Mouse (Mus musculus) lung, embryonic 15.5 days (tissue): ENCODE measurements around the gene Slamf6. TPM values are rescaled to one million over a fixed set of nuclear protein-coding genes. Genes with fewer than 3 reads are reported as not detected.
"Not testable (repeated sequence)": the region's sequence is repeated elsewhere in the genome, so short reads cannot be mapped to it uniquely, and the experiment has no call there.

Experiments
- ATAC-seq: fragments of 200-750 bp; cut with Nextera tagmentation; 2 replicates; pipeline ENCODE4 v1.8.0; 2017; ENCODE audit warnings: moderate number of reproducible peaks, borderline replicate concordance; ENCODE audit not compliant: low FRiP score, low TSS enrichment; ENCODE audit errors: extremely low read depth
- H3K27ac ChIP-seq: fragments of 300-500 bp; sonication (generic); 2 replicates; pipeline ENCODE4 v1.5.1; 2015; ENCODE audit warnings: moderate library complexity, mild to moderate bottlenecking, inconsistent platforms
- H3K27me3 ChIP-seq: fragments of 300-500 bp; sonication (generic); 2 replicates; pipeline ENCODE4 v1.6.1; 2015; ENCODE audit warnings: inconsistent platforms
- H3K36me3 ChIP-seq: fragments of 300-500 bp; sonication (generic); 2 replicates; pipeline ENCODE4 v1.6.1; 2015; ENCODE audit warnings: inconsistent platforms
- H3K4me1 ChIP-seq: fragments of 300-500 bp; sonication (generic); 2 replicates; pipeline ENCODE4 v1.6.1; 2015; ENCODE audit warnings: inconsistent platforms
- H3K4me2 ChIP-seq: fragments of 300-500 bp; sonication (generic); 2 replicates; pipeline ENCODE4 v1.6.1; 2015; ENCODE audit warnings: inconsistent platforms, mild to moderate bottlenecking, moderate library complexity
- H3K4me3 ChIP-seq: fragments of 300-500 bp; sonication (generic); 2 replicates; pipeline ENCODE4 v1.5.1; 2015; ENCODE audit warnings: mild to moderate bottlenecking, inconsistent platforms
- H3K9ac ChIP-seq: fragments of 300-500 bp; sonication (generic); 2 replicates; pipeline ENCODE4 v1.6.1; 2015; ENCODE audit warnings: inconsistent platforms
- H3K9me3 ChIP-seq: fragments of 300-500 bp; sonication (generic); 2 replicates; pipeline ENCODE4 v1.6.1; 2016; ENCODE audit warnings: inconsistent platforms
- WGBS: fragments of 180-500 bp; shearing (Covaris S2); methylation state at CpG from one replicate; pipeline ENCODE4 v1.1.7; 2015; 5-methylcytosine and 5-hydroxymethylcytosine counted together
- polyA plus RNA-seq: library from polyadenylated mRNA; unstranded; fragments of >200 nt; fragmentation: Nextera tagmentation; extraction: Ambion mirVana; gene quantifications from 2 replicates; pipeline ENCODE4 v1.2.1, GENCODE M21; 2015

The Slamf6 gene
- polyA plus RNA-seq, 1 experiment from 2014 or later = 2.9 TPM

GRCm38 (mm10) chr1:171966054-171966790 is 48.9 kb downstream of the Slamf6 start:
- no peaks in the 10 kb centered on the region for H3K9me3 ChIP-seq
- 64% methylated on average over 6 of the region's 6 CpGs for WGBS
- H3K4me2 ChIP-seq = no peak overlapping the region
- no peaks in the 10 kb centered on the region for H3K27me3 ChIP-seq
- H3K27ac ChIP-seq = no peak overlapping the region
- H3K4me3 ChIP-seq = no peak overlapping the region
- no peaks in the 10 kb centered on the region for H3K36me3 ChIP-seq
- no peak overlapping the region for H3K9ac ChIP-seq
- ATAC-seq = no peak
- H3K4me1 ChIP-seq = no peaks in the 10 kb centered on the region

GRCm38 (mm10) chr1:171969221-171969620 is 51.9 kb downstream of the Slamf6 start:
- no peak for ATAC-seq
- H3K27ac ChIP-seq = no peak overlapping the region
- H3K9ac ChIP-seq = no peak overlapping the region
- no peaks in the 10 kb centered on the region for H3K4me1 ChIP-seq
- 77% methylated on average over 6 of the region's 6 CpGs for WGBS
- no peak overlapping the region for H3K4me2 ChIP-seq
- H3K27me3 ChIP-seq = no peaks in the 10 kb centered on the region
- no peak overlapping the region for H3K4me3 ChIP-seq
- H3K36me3 ChIP-seq = no peaks in the 10 kb centered on the region
- no peaks in the 10 kb centered on the region for H3K9me3 ChIP-seq

- no peak overlapping the region for H3K4me2 ChIP-seq
- no peaks in the 10 kb centered on the region for H3K9me3 ChIP-seq
These were observed 53.7 kb downstream of the Slamf6 start for GRCm38 (mm10) chr1:171970854-171971586.

GRCm38 (mm10) chr1:171974361-171974760 is 57.0 kb downstream of the Slamf6 start:
- not testable (repeated sequence) for H3K27ac ChIP-seq, H3K9ac ChIP-seq, H3K4me2 ChIP-seq, H3K4me1 ChIP-seq, H3K27me3 ChIP-seq, H3K9me3 ChIP-seq, ATAC-seq, H3K36me3 ChIP-seq, H3K4me3 ChIP-seq
- 91% methylated on average over 2 of the region's 2 CpGs for WGBS

More at GRCm38 (mm10) chr1:171970854-171971586, 53.7 kb downstream of the Slamf6 start:
- no peak for ATAC-seq
- H3K4me3 ChIP-seq = no peak overlapping the region
- WGBS = 57% methylated on average over 10 of the region's 10 CpGs
- H3K27me3 ChIP-seq = no peaks in the 10 kb centered on the region
- no peaks in the 10 kb centered on the region for H3K36me3 ChIP-seq
- no peak overlapping the region for H3K9ac ChIP-seq
- no peaks in the 10 kb centered on the region for H3K4me1 ChIP-seq
- H3K27ac ChIP-seq = no peak overlapping the region

GRCm38 (mm10) chr1:171975377-171975776 is 58.1 kb downstream of the Slamf6 start:
- 85% methylated on average over 9 of the region's 9 CpGs for WGBS
- no peak overlapping the region for H3K27ac ChIP-seq

GRCm38 (mm10) chr1:171975831-171976230 is 58.5 kb downstream of the Slamf6 start:
- H3K27ac ChIP-seq = no peak overlapping the region
- H3K9ac ChIP-seq = no peak overlapping the region
- no peak overlapping the region for H3K4me2 ChIP-seq
- no peaks in the 10 kb centered on the region for H3K36me3 ChIP-seq
- no peaks in the 10 kb centered on the region for H3K27me3 ChIP-seq
- WGBS = 83% methylated on average over 4 of the region's 4 CpGs
- ATAC-seq = no peak
- H3K4me3 ChIP-seq = no peak overlapping the region
- no peaks in the 10 kb centered on the region for H3K4me1 ChIP-seq
- H3K9me3 ChIP-seq = no peaks in the 10 kb centered on the region

More at GRCm38 (mm10) chr1:171975377-171975776, 58.1 kb downstream of the Slamf6 start:
- Histone ChIP-seq H3K27me3 (no peaks in the 10 kb centered on the region), H3K4me2 (no peak overlapping the region), H3K9ac (no peak overlapping the region), H3K36me3 (no peaks in the 10 kb centered on the region), H3K9me3 (no peaks in the 10 kb centered on the region), H3K4me1 (no peaks in the 10 kb centered on the region), H3K4me3 (no peak overlapping the region)
- ATAC-seq = no peak

- H3K36me3 ChIP-seq = no peaks in the 10 kb centered on the region
- no peak for ATAC-seq
- H3K4me3 ChIP-seq = no peak overlapping the region
- H3K27me3 ChIP-seq = no peaks in the 10 kb centered on the region
- H3K9me3 ChIP-seq = no peaks in the 10 kb centered on the region
- no peak overlapping the region for H3K27ac ChIP-seq
- H3K4me2 ChIP-seq = no peak overlapping the region
- WGBS = 72% methylated on average over 14 of the region's 14 CpGs
- H3K4me1 ChIP-seq = no peaks in the 10 kb centered on the region
- no peak overlapping the region for H3K9ac ChIP-seq
These were observed 59.7 kb downstream of the Slamf6 start for GRCm38 (mm10) chr1:171976826-171977539.

- Histone ChIP-seq H3K4me2 (no peak overlapping the region), H3K4me1 (no peaks in the 10 kb centered on the region), H3K27me3 (no peaks in the 10 kb centered on the region), H3K9me3 (no peaks in the 10 kb centered on the region), H3K36me3 (no peaks in the 10 kb centered on the region), H3K4me3 (no peak overlapping the region), H3K27ac (no peak overlapping the region), H3K9ac (no peak overlapping the region)
- no peak for ATAC-seq
- 88% methylated on average over 2 of the region's 2 CpGs for WGBS
These were observed 60.6 kb downstream of the Slamf6 start for GRCm38 (mm10) chr1:171977891-171978290.

GRCm38 (mm10) chr1:171979969-171980730 is 62.8 kb downstream of the Slamf6 start:
- ATAC-seq = no peak
- H3K27ac ChIP-seq = no peak overlapping the region
- WGBS = 89% methylated on average over 13 of the region's 13 CpGs
- no peaks in the 10 kb centered on the region for H3K9me3 ChIP-seq
- H3K9ac ChIP-seq = no peak overlapping the region
- H3K4me1 ChIP-seq = no peaks in the 10 kb centered on the region
- H3K4me3 ChIP-seq = no peak overlapping the region
- no peaks in the 10 kb centered on the region for H3K36me3 ChIP-seq
- no peaks in the 10 kb centered on the region for H3K27me3 ChIP-seq
- no peak overlapping the region for H3K4me2 ChIP-seq

- no peaks in the 10 kb centered on the region for H3K9me3 ChIP-seq
- WGBS = 71% methylated on average over 5 of the region's 5 CpGs
These were observed 64.9 kb downstream of the Slamf6 start for GRCm38 (mm10) chr1:171982170-171982569.

GRCm38 (mm10) chr1:171982740-171983139 is 65.4 kb downstream of the Slamf6 start:
- H3K4me1 ChIP-seq = no peaks in the 10 kb centered on the region
- H3K9ac ChIP-seq = no peak overlapping the region
- H3K27me3 ChIP-seq = no peaks in the 10 kb centered on the region
- no peak overlapping the region for H3K4me3 ChIP-seq
- H3K27ac ChIP-seq = no peak overlapping the region
- no peak for ATAC-seq
- no peaks in the 10 kb centered on the region for H3K9me3 ChIP-seq
- no peak overlapping the region for H3K4me2 ChIP-seq
- 65% methylated on average over 4 of the region's 4 CpGs for WGBS
- H3K36me3 ChIP-seq = no peaks in the 10 kb centered on the region

More at GRCm38 (mm10) chr1:171982170-171982569, 64.9 kb downstream of the Slamf6 start:
- no peak for ATAC-seq
- H3K36me3 ChIP-seq = no peaks in the 10 kb centered on the region
- H3K4me3 ChIP-seq = no peak overlapping the region
- no peaks in the 10 kb centered on the region for H3K27me3 ChIP-seq
- no peak overlapping the region for H3K4me2 ChIP-seq
- no peak overlapping the region for H3K9ac ChIP-seq
- no peak overlapping the region for H3K27ac ChIP-seq
- H3K4me1 ChIP-seq = no peaks in the 10 kb centered on the region
